ENCODE assay signal across 8 mouse cellular contexts in genomic region chr19:43570831-43571790, GRCm38 (mm10). TPM values are rescaled to one million over a fixed set of nuclear protein-coding genes. Genes with fewer than 3 reads are reported as not detected.
A peak's percentile ranks its signal among the peaks of the same experiment; 100 is the strongest.
DNase-seq lines count a peak whose midpoint lies in the region; ATAC-seq and TF ChIP-seq lines count a peak whose summit lies in the region.

No protein-coding gene starts in this region.

- no peak overlapping the region for H3K9ac ChIP-seq in CH12.LX (ENCODE audit: insufficient read depth, low read depth)
- H3K9ac ChIP-seq in heart, embryonic 15.5 days, result peak overlapping the region; percentile 43
- no peak overlapping the region for H3K9ac ChIP-seq in liver, embryonic 13.5 days
- H3K9ac ChIP-seq in stomach, embryonic 14.5 days (replicated peaks; ENCODE audit: low read depth, low read length), result no peak overlapping the region

- dilution Hi-C loops in CH12.LX (cut with MboI; ENCODE audit: extremely low pct_ligation_motif_present, extremely low pct_unique_long_range_greater_than_20kb, low sequenced_read_pairs), result no loop called here

- no peak for TF ChIP-seq EP300 in CH12.LX (IDR thresholded peaks at IDR 0.05; ENCODE audit: low read length)

- in situ Hi-C loops in CH12.LX (cut with MboI; ENCODE audit: low pct_ligation_motif_present, low pct_unique_long_range_greater_than_20kb, low sequenced_read_pairs), result loop anchor here (5.0 kb wide), 1 partner anchor 56 kb away; no protein-coding TSS in a partner anchor

- H3K36me3 ChIP-seq in CH12.LX (replicated peaks in 1 of 2; ENCODE audit: control insufficient read depth in 1 of 2, insufficient read depth in 1 of 2, low read length in 1 of 2), result no peaks in the 10 kb centered on the region
- no peaks in the 10 kb centered on the region for H3K36me3 ChIP-seq in heart, embryonic 15.5 days
- H3K36me3 ChIP-seq in liver, embryonic 13.5 days, result no peaks in the 10 kb centered on the region
- no peaks in the 10 kb centered on the region for H3K36me3 ChIP-seq in stomach, embryonic 14.5 days (ENCODE audit: control insufficient read depth, insufficient read depth, low read length)

- H3K27ac ChIP-seq in CH12.LX (ENCODE audit: insufficient read depth, low read depth), result no peak overlapping the region
- no peak overlapping the region for H3K27ac ChIP-seq in heart, embryonic 15.5 days
- H3K27ac ChIP-seq in liver, embryonic 13.5 days, result no peak overlapping the region
- no peak overlapping the region; the same call in 1 of the 2 replicates for H3K27ac ChIP-seq in stomach, embryonic 14.5 days (ENCODE audit: low read length)

- peak; percentile 74 for DNase-seq in CH12.LX (ENCODE audit: extremely low read depth)
- peak; percentile 27 for DNase-seq in c-Kit-negative CD71-positive TER-119-positive erythroid progenitor cells, embryonic 14.5 days (ENCODE audit: low read depth, low spot score)
- DNase-seq in fibroblast of lung, adult 2 months (ENCODE audit: low read depth), result peak; percentile 42
- DNase-seq in kidney, postnatal 14 days, result peak; percentile 81
- DNase-seq in liver, embryonic 13.5 days, result peak; percentile 49
- DNase-seq in natural killer cell, adult 2 months (ENCODE audit: low spot score in 2 of 2), result peak; percentile 46 to 59

- peak; percentile 39; the same call in 1 of the 2 replicates for ATAC-seq in heart, embryonic 15.5 days (replicated peaks; ENCODE audit: insufficient number of reproducible peaks, insufficient read depth, low FRiP score, low read depth)
- ATAC-seq in liver, embryonic 13.5 days (ENCODE audit: low read depth), result no peak
- no peak for ATAC-seq in stomach, embryonic 14.5 days (ENCODE audit: insufficient number of reproducible peaks, insufficient read depth, low FRiP score, low read depth)

- peak overlapping the region; percentile 99 for H3K4me2 ChIP-seq in CH12.LX (ENCODE audit: insufficient read depth, low read depth, poor library complexity, severe bottlenecking)
- peak overlapping the region; percentile 76 for H3K4me2 ChIP-seq in heart, embryonic 15.5 days
- peak overlapping the region; percentile 66 for H3K4me2 ChIP-seq in liver, embryonic 13.5 days
- peak overlapping the region; percentile 70 for H3K4me2 ChIP-seq in stomach, embryonic 14.5 days (replicated peaks; ENCODE audit: low read depth, low read length)

- peaks cover 3 to 7% of the 10 kb centered on the region in 2 experiments for H3K4me1 ChIP-seq in CH12.LX (ENCODE audit: control insufficient read depth in 1 of 2, insufficient read depth in 2 of 2)
- peaks cover 3% of the 10 kb centered on the region; the same call in 1 of the 2 replicates for H3K4me1 ChIP-seq in heart, embryonic 15.5 days (replicated peaks)
- H3K4me1 ChIP-seq in liver, embryonic 13.5 days (replicated peaks), result peaks cover 4% of the 10 kb centered on the region; the same call in 1 of the 2 replicates
- H3K4me1 ChIP-seq in stomach, embryonic 14.5 days (ENCODE audit: control insufficient read depth, insufficient read depth, low read length), result 0 out of 2 replicates have a peak, but pooled peaks cover 5% of the 10 kb centered on the region

- TF ChIP-seq RAD21 in CH12.LX (IDR thresholded peaks at IDR 0.05; ENCODE audit: low read depth, low read length), result peak; percentile 66

- 12% methylated on average over 32 of the region's 32 CpGs for whole genome bisulfite sequencing in heart, embryonic 15.5 days
- 12% methylated on average over 32 of the region's 32 CpGs for WGBS in liver, embryonic 13.5 days (ENCODE audit: insufficient replicate concordance)
- 13% methylated on average over 32 of the region's 32 CpGs for WGBS in stomach, embryonic 14.5 days

- TF ChIP-seq CTCF in CH12.LX (conservative IDR thresholded peaks at IDR 0.05 in 1 of 2, IDR thresholded peaks at IDR 0.05 in 1 of 2; ENCODE audit: low read depth in 2 of 2, low read length in 2 of 2), result peak; percentile 83 to 91

- no peaks in the 10 kb centered on the region for H3K79me2 ChIP-seq in CH12.LX (replicated peaks; ENCODE audit: control insufficient read depth, extremely low read depth, insufficient read depth, poor library complexity, severe bottlenecking)

- no peak for TF ChIP-seq POLR2A in CH12.LX (IDR thresholded peaks at IDR 0.05; ENCODE audit: low read depth, low read length)

- H3K9me3 ChIP-seq in CH12.LX (replicated peaks; ENCODE audit: low read length), result no peaks in the 10 kb centered on the region
- no peaks in the 10 kb centered on the region for H3K9me3 ChIP-seq in heart, embryonic 15.5 days (replicated peaks)
- H3K9me3 ChIP-seq in liver, embryonic 13.5 days (replicated peaks), result no peaks in the 10 kb centered on the region
- no peaks in the 10 kb centered on the region for H3K9me3 ChIP-seq in stomach, embryonic 14.5 days (ENCODE audit: control insufficient read depth, low read depth, low read length)

- peaks cover 1% of the 10 kb centered on the region for H3K27me3 ChIP-seq in CH12.LX (replicated peaks)
- H3K27me3 ChIP-seq in heart, embryonic 15.5 days, result peaks cover 65% of the 10 kb centered on the region
- H3K27me3 ChIP-seq in liver, embryonic 13.5 days, result peaks cover 79% of the 10 kb centered on the region
- peaks cover 8% of the 10 kb centered on the region for H3K27me3 ChIP-seq in stomach, embryonic 14.5 days (ENCODE audit: control insufficient read depth, insufficient read depth, low read length)

- H3K4me3 ChIP-seq in CH12.LX (replicated peaks in 1 of 3; ENCODE audit: low read depth in 2 of 3, low read length in 2 of 3, poor library complexity in 1 of 3), result peak overlapping the region; percentile 6 to 57 (median 52)
- peak overlapping the region; percentile 47 for H3K4me3 ChIP-seq in heart, embryonic 15.5 days
- H3K4me3 ChIP-seq in liver, embryonic 13.5 days (replicated peaks), result peak overlapping the region; percentile 43
- H3K4me3 ChIP-seq in stomach, embryonic 14.5 days (ENCODE audit: low read depth, low read length), result peak overlapping the region; percentile 31

TF ChIP-seq in CH12.LX, 34 proteins besides CTCF, POLR2A, EP300 and RAD21:
- no peak for TF ChIP-seq HCFC1 (IDR thresholded peaks at IDR 0.05; ENCODE audit: low read depth, low read length)
- TF ChIP-seq BHLHE40 (IDR thresholded peaks at IDR 0.05; ENCODE audit: low read depth, low read length), result no peak
- TF ChIP-seq RCOR1 (conservative IDR thresholded peaks at IDR 0.05; ENCODE audit: low read depth, low read length), result no peak
- peak; percentile 87 for TF ChIP-seq SMC3 (IDR thresholded peaks at IDR 0.05; ENCODE audit: low read depth, low read length)
- TF ChIP-seq MYC (IDR thresholded peaks at IDR 0.05; ENCODE audit: low read depth, low read length), result no peak

RNA-seq across cellular contexts. Expression of gene Nkx2-3, which starts 41.0 kb away (rescaled TPM):
- not detected in 2 replicates for total RNA-seq in CH12.LX (2012; rRNA removed)
- total RNA-seq in CH12.LX (2014; rRNA removed), result not detected in 2 replicates
- polyA plus RNA-seq in CH12.LX (2012; ENCODE audit: insufficient read length, low read depth), result 0.15 TPM in 1 of 2 replicates, not detected in the other
- 0.16 TPM in 1 of 2 replicates, not detected in the other for polyA plus RNA-seq in heart, embryonic 15.5 days (2015; fragmentation: Nextera tagmentation; extraction: Ambion mirVana)
- 0.21 and 0.23 TPM in 2 replicates for polyA plus RNA-seq in liver, embryonic 13.5 days (2015; fragmentation: Nextera tagmentation; extraction: Ambion mirVana)
- polyA plus RNA-seq in stomach, embryonic 14.5 days (2014; fragmentation: Nextera tagmentation; extraction: Ambion mirVana), result 5.5 and 6.9 TPM in 2 replicates

RNA-seq across cellular contexts. Expression of gene Got1, which starts 46.7 kb away (rescaled TPM):
- total RNA-seq in CH12.LX (2012; rRNA removed), result 122 and 131 TPM in 2 replicates
- 164 and 176 TPM in 2 replicates for total RNA-seq in CH12.LX (2014; rRNA removed)
- polyA plus RNA-seq in CH12.LX (2012; ENCODE audit: insufficient read length, low read depth), result 214 and 228 TPM in 2 replicates
- polyA plus RNA-seq in heart, embryonic 15.5 days (2015; fragmentation: Nextera tagmentation; extraction: Ambion mirVana), result 189 and 233 TPM in 2 replicates
- 22.0 and 24.0 TPM in 2 replicates for polyA plus RNA-seq in liver, embryonic 13.5 days (2015; fragmentation: Nextera tagmentation; extraction: Ambion mirVana)
- polyA plus RNA-seq in stomach, embryonic 14.5 days (2014; fragmentation: Nextera tagmentation; extraction: Ambion mirVana), result 21.3 and 21.6 TPM in 2 replicates

Comparison
In these comparisons a context has a peak if more than half of its experiments do, and no peak if none do; other contexts are left out.
1. DNase-seq: peak in every context shown above with its lines; median percentile 81 in kidney, postnatal 14 days; 74 in CH12.LX; 52 in natural killer cell, adult 2 months; 49 in liver, embryonic 13.5 days; 42 in fibroblast of lung, adult 2 months; 27 in c-Kit-negative CD71-positive TER-119-positive erythroid progenitor cells, embryonic 14.5 days.